Mouse (Mus musculus) stomach, postnatal 0 days (tissue): Measurements from ENCODE around the gene Notch4. TPM values are rescaled to one million over a fixed set of nuclear protein-coding genes. Genes with fewer than 3 reads are reported as not detected.

Source experiments
- ATAC-seq: fragments of 200-750 bp; cut with Nextera tagmentation; 2 replicates; pipeline ENCODE4 v1.8.0; 2017; ENCODE audit not compliant: low FRiP score, low TSS enrichment
- DNase-seq: peaks from one replicate; pipeline ENCODE4 v3.0.0-alpha.2; 2016; ENCODE audit warnings: low spot score
- H3K27ac ChIP-seq: fragments of 300-500 bp; sonication (generic); replicated peaks from 2 replicates; pipeline ENCODE4 v1.5.1; 2014; ENCODE audit warnings: mild to moderate bottlenecking, control low read depth
- H3K27me3 ChIP-seq: fragments of 300-500 bp; sonication (generic); 2 replicates; pipeline ENCODE4 v1.6.1; 2014; ENCODE audit warnings: low read length; ENCODE audit not compliant: control insufficient read depth, insufficient read depth
- H3K36me3 ChIP-seq: fragments of 300-500 bp; sonication (generic); 2 replicates; pipeline ENCODE4 v1.6.1; 2014; ENCODE audit warnings: low read length, mixed read lengths; ENCODE audit not compliant: control insufficient read depth, insufficient read depth
- H3K4me1 ChIP-seq: fragments of 300-500 bp; sonication (generic); replicated peaks from 2 replicates; pipeline ENCODE4 v1.6.1; 2014; ENCODE audit warnings: antibody characterized with exemption; ENCODE audit not compliant: control insufficient read depth, insufficient read depth
- H3K4me2 ChIP-seq: fragments of 300-500 bp; sonication (generic); replicated peaks from 2 replicates; pipeline ENCODE4 v1.6.1; 2014; ENCODE audit warnings: low read depth, mild to moderate bottlenecking, control low read depth, moderate library complexity
- H3K4me3 ChIP-seq: fragments of 300-500 bp; sonication (generic); 2 replicates; pipeline ENCODE4 v1.5.1; 2014; ENCODE audit warnings: low read depth, low read length, control low read depth
- H3K9ac ChIP-seq: fragments of 300-500 bp; sonication (generic); 2 replicates; pipeline ENCODE4 v1.6.1; 2014; ENCODE audit warnings: mild to moderate bottlenecking, low read length, control low read depth, mixed read lengths
- H3K9me3 ChIP-seq: fragments of 300-500 bp; sonication (generic); 2 replicates; pipeline ENCODE4 v1.6.1; 2016; ENCODE audit warnings: low read length; ENCODE audit not compliant: control insufficient read depth
- CTCF ChIP-seq: IDR thresholded peaks from 2 replicates; pipeline ENCODE4 v1.5.1; 2016; ENCODE audit warnings: antibody characterized with exemption, low read depth, mild to moderate bottlenecking, moderate library complexity
- EP300 ChIP-seq: optimal IDR thresholded peaks from 2 replicates; pipeline ENCODE3; 2016; ENCODE audit warnings: antibody characterized with exemption
- WGBS: fragments of 180-500 bp; shearing (Covaris S2); extraction: QIAGEN DNeasy Blood & Tissue Kit; methylation state at CpG from one replicate; pipeline ENCODE4 v1.1.7; 2014; 5-methylcytosine and 5-hydroxymethylcytosine counted together
- polyA plus RNA-seq: library from polyadenylated mRNA; unstranded; fragments of >200 nt; fragmentation: Nextera tagmentation; extraction: Ambion mirVana; gene quantifications from 2 replicates; pipeline ENCODE4 v1.2.1, GENCODE M21; 2015

Gene Notch4
- polyA plus RNA-seq, 1 experiment from 2014 or later: 3.1 TPM

DNA sequence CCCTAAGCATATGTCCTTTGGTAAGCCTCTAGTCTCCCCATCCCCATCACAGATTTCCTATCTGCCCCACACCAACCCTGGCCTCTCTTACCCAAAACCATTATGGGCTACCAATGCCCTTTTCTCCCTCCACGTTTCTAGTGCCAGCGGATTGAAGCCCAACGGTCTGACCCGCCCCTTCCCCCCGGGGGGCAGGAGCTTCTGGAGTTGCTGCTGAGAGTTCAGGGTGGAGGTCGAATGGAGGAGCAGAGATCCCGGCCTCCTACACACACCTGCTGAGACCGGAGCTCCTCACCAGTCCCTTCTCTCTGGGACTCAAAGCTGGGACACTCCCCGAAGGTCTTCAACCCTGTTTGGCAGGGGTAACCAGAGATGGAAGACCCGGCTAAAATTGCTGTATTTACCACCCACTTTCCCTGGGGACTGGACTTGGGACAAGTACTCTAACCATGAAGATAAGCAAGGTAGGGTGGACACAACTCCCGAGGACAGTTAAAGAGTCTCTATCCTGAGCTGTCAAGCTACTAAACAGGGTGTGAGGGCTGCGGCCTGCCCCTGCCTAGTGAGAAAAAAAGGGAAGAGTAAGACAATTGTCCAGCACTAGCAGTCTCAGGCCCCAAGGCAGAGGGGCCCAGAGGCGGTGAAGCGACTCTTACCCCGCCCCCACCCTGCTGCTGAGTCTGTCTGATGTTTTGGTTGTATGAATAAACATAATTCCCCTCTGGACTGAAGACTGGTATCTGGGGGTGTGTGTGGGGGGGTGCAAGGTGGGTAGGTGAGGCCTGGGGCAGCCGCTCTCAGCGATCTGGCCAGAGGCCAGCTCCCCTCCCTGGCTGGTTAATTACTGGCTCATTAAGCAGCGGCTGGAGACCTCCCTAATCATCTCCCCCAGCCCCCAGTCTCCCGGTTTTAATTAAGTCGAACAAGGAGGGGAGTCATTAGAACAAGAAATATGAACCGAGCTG, 27.2 kb downstream of the Notch4 start, which contains the start of gene Pbx2:
Gene Pbx2, plus strand, starts transcription at position 238 of the 965 bp plus-strand sequence.
- H3K27me3 ChIP-seq: no peaks in the 10 kb centered on the region
- WGBS: 8% methylated on average over 21 of the region's 21 CpGs
- ATAC-seq (no peak), DNase-seq (peak; percentile 41)
- peak within 1 kb of the TSS; percentile 97 for H3K27ac ChIP-seq
- TF ChIP-seq CTCF: no peak
- TF ChIP-seq EP300: no peak
- peak within 1 kb of the TSS; percentile 95 for H3K9ac ChIP-seq
- no peaks in the 10 kb centered on the region for H3K9me3 ChIP-seq
- H3K4me2 ChIP-seq: peak within 1 kb of the TSS; percentile 89
- peaks cover 8% of the 10 kb centered on the region for H3K36me3 ChIP-seq
- peak within 1 kb of the TSS; percentile 85 for H3K4me3 ChIP-seq
- H3K4me1 ChIP-seq: peaks cover 9% of the 10 kb centered on the region

DNA sequence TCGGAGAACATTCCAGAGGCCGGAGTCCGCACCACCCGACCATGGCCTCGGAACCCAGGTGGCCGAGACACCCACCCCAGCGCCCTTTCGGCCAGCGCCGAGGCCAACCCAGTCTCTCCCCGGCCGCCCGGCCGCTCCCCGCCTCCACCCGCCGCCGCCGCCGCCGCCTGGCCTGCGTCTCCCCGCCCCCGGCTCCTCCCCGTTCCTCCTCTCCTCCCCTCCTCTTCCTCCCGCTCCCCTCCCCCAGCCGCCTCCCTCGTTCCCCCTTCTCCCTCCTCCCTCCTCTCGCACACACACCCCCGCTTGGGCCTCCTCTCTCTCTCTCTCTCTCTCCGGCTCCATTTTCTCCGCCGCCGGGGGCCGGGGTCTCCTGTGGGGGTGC, 27.9 kb downstream of the Notch4 start:
- peak overlapping the region; percentile 85 for H3K4me3 ChIP-seq
- ATAC-seq: peak; percentile 65
- peak overlapping the region; percentile 97 for H3K27ac ChIP-seq
- H3K4me1 ChIP-seq: peaks cover 9% of the 10 kb centered on the region
- no peaks in the 10 kb centered on the region for H3K9me3 ChIP-seq
- peak overlapping the region; percentile 89 for H3K4me2 ChIP-seq
- H3K9ac ChIP-seq: peak overlapping the region; percentile 95
- WGBS: 2% methylated on average over 15 of the region's 35 CpGs
- no peak for TF ChIP-seq EP300
- no peak for TF ChIP-seq CTCF
- H3K27me3 ChIP-seq: no peaks in the 10 kb centered on the region
- H3K36me3 ChIP-seq: peaks cover 8% of the 10 kb centered on the region
- DNase-seq: peak; percentile 97

DNA sequence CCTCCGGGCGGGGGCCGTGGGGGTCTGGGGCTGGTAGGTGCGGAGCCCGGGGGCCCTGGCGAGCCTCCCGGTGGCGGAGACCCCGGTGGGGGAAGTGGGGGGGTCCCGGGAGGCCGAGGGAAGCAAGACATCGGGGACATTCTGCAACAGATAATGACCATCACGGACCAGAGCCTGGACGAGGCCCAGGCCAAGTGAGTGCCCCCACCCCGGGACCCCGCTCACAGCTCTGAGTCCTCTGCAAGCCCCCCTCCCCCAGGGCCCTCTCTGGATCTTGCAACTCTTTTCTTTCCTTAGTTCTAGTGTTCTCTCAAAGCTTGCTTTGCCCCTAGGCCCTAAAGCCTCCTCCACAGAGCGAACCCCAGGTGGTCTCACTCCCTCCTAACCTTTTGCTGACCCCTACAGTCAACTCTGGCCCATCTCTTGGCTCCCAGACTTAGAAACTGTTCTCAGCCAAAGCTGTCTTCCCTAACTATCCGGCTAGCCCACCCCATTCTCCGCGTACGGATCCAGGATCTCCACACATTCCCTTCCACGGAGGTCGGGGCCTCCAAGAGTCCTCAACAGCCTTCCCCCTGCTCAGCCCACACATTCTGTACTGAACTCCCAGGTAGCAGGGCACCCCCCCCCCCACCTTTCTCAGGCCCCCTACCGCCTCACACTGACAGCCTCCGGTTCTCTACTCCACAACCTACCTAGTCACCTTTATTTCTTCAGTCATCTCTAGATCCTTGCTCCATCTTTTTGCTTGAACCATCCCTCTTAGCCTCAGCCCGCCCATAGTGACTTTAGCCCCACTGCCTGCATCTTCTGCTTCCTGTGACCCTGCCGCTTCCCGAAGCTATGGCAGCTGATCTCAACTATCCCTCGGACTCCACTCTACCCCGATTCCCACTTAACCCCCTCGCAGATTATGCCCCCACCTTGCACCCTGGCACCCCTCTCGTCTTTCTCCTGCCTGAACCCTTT, 28.8 kb downstream of the Notch4 start:
- ATAC-seq (no peak; the same call in 1 of the 2 replicates), DNase-seq (peak; percentile 53)
- Histone ChIP-seq H3K9ac (peak overlapping the region; percentile 95), H3K9me3 (no peaks in the 10 kb centered on the region), H3K4me3 (peak overlapping the region; percentile 85), H3K36me3 (peaks cover 8% of the 10 kb centered on the region), H3K4me1 (peaks cover 9% of the 10 kb centered on the region), H3K4me2 (peak overlapping the region; percentile 89), H3K27ac (peak overlapping the region; percentile 97), H3K27me3 (no peaks in the 10 kb centered on the region)
- WGBS: under 1% methylated on average over 31 of the region's 32 CpGs
- no peak for TF ChIP-seq EP300
- TF ChIP-seq CTCF: no peak

DNA sequence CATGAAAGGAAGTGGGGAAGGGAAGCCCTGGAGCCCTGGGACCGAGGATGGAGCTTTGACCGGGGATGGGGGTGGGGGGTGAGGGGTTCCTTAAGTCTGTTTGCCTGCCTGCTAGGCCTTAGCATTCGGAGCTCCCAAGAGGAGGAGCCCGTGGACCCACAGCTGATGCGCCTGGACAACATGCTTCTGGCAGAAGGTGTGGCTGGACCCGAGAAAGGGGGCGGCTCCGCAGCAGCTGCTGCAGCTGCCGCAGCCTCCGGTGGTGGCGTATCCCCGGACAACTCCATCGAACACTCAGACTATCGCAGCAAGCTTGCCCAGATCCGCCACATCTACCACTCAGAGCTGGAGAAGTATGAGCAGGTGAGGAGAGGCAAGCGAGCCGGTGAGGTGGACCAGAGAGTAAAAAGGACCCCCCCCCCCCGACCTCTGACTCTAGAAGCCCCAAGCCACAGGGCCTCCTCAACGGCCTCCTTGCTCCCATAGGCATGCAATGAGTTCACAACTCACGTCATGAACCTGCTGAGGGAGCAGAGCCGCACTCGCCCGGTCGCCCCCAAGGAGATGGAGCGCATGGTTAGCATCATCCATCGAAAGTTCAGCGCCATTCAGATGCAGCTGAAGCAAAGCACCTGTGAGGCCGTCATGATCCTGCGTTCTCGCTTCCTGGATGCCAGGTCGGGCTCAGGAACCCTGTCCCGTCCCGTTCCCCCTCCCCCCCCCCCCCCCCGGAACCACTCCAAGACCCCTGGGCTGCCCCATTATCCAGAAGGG, 29.9 kb downstream of the Notch4 start:
- ATAC-seq: no peak
- 39% methylated on average over 33 of the region's 34 CpGs for WGBS

DNA sequence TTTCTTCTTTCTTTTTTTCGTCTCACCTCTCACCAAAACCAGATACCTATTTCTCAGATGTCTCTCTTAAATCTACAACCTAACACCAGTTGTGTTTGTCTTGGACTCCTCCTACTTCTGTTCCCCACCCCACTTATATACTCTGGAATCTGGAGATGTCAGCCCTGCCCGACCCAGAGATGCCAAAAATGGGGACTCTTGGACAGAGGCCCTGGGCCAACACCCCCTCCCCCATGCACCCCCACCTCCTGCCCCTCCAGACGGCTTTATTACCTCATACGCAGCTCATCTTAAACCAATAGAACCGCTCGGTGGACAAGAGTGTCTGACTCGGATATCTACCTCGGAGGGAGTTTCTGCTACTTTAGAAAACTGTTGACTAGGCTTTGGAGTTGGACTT, 32.0 kb downstream of the Notch4 start:
- Histone ChIP-seq H3K4me2 (no peak overlapping the region), H3K27ac (no peak overlapping the region), H3K36me3 (peaks cover 15% of the 10 kb centered on the region), H3K27me3 (no peaks in the 10 kb centered on the region), H3K9me3 (no peaks in the 10 kb centered on the region), H3K4me3 (no peak overlapping the region), H3K4me1 (peaks cover 2% of the 10 kb centered on the region), H3K9ac (no peak overlapping the region)
- WGBS: 52% methylated on average over 8 of the region's 8 CpGs
- no peak for TF ChIP-seq EP300
- no peak for TF ChIP-seq CTCF
- DNase-seq: no peak
- no peak for ATAC-seq

More for the DNA sequence above, 29.9 kb downstream of the Notch4 start:
- Histone ChIP-seq H3K4me1 (peaks cover 4% of the 10 kb centered on the region), H3K9me3 (no peaks in the 10 kb centered on the region), H3K36me3 (peaks cover 8% of the 10 kb centered on the region), H3K4me3 (peak overlapping the region; percentile 85), H3K27ac (peak overlapping the region; percentile 97), H3K27me3 (no peaks in the 10 kb centered on the region), H3K9ac (peak overlapping the region; percentile 95), H3K4me2 (peak overlapping the region; percentile 89)
- peak; percentile 36; the same call in 1 of the 2 replicates for TF ChIP-seq CTCF
- TF ChIP-seq EP300: no peak
- DNase-seq: peak; percentile 64
